Mouse (Mus musculus) cerebellum, postnatal 10 days (tissue): ENCODE data around the gene Acrbp.
"Not testable (repeated sequence)": the region's sequence is repeated elsewhere in the genome, so short reads cannot be mapped to it uniquely, and the experiment has no call there.

Experiments used
- DNase-seq, 2 experiments: peaks; one replicate each; pipeline ENCODE4 v3.0.0; 2021; ENCODE audit warnings: mixed read lengths in 2 of 2

The Acrbp gene

GRCm38 (mm10) chr6:125049678-125050077, at the start of gene Acrbp:
Gene Acrbp (plus strand): TSS chr6:125049689.
- no peak for DNase-seq

DNA sequence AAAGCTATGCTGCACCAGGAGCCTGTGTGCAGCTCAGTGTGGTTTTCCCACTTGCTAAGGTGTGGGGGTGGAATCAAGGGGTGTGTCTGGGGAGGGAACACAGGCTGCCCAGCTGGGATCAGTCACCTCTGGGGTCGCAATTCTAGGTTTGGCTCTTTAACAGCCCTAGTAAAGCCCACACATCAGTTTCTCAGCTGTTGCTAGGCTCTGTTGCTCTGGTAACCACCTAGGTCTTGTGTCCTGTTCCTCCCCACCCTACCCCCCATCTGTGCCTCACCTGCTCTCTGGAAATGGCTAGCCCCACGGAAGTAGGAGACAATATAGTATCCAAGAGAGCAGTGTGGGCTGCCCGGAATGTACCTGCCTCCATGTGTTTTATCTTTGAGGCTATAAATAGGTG, 45.8 kb upstream of the Acrbp start:
- no peak for DNase-seq

GRCm38 (mm10) chr6:125005086-125005485, 44.4 kb upstream of the Acrbp start:
- no peak for DNase-seq

DNA sequence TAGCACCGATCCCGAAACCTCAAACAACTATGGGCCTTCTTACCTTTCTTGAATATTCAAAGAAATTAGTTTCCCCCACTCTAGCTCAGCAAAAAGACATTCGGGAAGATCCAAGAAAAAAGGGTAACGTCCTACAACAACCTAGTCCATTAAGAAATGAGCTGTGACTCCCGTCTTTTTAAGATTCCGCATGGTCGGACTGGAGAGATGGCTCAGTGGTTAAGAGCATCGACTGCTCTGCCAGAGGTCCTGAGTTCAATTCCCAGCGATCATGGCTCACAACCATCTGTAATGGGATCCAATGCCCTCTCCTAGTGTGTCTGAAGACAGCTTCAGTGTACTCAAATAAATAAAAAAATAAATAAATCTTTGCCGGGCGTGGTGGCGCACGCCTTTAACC, 41.4 kb upstream of the Acrbp start:
- no peak for DNase-seq

GRCm38 (mm10) chr6:125008586-125009128, 40.8 kb upstream of the Acrbp start:
- DNase-seq: peak; percentile 97 to 98

DNA sequence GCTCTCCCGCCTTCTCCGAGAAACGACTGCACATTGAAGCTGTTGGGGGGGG, 40.5 kb upstream of the Acrbp start, which contains the start of gene Zfp384:
TSS of gene Zfp384 (plus strand) at position 17 of the 52 bp plus-strand sequence.
- no peak for DNase-seq

- DNase-seq: peak; percentile 90 to 92
Observed at GRCm38 (mm10) chr6:125009181-125010073, 40.1 kb upstream of the Acrbp start.

DNA sequence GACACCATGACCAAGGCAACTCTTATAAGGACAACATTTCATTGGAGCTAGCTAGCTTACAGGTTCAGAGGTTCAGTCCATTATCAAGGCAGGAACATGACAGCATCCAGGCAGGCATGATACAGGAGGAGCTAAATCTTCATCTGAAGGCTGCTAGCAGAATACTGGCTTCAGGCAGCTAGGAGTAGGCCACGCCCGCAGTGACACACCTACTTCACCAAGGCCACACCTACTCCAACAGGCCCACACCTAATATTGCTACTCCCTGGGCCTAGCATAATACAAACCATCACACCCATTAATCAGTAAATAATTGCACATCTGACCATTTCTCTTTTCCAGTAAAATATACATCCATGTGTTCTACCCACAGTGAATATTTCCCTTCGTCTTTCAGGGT, 31.8 kb upstream of the Acrbp start:
- DNase-seq: no peak

DNA sequence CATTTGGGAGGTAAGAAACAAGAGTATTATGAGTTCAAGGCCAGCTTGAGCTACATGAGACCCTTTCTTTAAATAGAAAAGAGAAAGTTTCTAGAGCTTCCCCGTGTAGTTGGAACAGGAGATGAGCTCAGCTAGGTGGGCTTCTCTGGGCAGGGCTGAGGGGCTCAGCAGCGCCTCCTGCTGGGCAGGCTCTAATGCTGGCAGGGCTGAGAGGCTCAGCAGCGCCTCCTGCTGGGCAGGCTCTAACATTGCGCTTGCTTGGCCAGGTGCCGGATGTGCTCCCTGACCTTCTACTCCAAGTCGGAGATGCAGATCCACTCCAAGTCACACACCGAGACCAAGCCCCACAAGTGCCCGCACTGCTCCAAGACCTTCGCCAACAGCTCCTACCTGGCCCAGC, 19.0 kb upstream of the Acrbp start:
- peak; percentile 73 to 85 for DNase-seq

DNA sequence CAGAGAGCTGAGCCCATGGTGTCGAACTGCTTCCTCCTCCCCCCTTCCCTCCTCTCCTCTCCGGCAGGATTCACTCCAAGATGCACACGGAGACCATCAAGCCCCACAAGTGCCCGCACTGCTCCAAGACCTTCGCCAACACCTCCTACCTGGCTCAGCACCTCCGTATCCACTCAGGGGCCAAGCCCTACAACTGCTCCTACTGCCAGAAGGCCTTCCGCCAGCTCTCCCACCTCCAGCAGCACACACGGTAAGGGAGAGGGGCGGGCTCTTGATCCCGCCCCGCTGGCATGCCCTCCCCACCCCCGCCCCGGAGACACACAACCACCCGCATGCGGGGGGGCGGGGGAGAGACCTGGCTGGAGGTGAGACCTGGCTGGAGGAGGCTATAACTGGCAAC, 17.9 kb upstream of the Acrbp start:
- DNase-seq: no peak

DNA sequence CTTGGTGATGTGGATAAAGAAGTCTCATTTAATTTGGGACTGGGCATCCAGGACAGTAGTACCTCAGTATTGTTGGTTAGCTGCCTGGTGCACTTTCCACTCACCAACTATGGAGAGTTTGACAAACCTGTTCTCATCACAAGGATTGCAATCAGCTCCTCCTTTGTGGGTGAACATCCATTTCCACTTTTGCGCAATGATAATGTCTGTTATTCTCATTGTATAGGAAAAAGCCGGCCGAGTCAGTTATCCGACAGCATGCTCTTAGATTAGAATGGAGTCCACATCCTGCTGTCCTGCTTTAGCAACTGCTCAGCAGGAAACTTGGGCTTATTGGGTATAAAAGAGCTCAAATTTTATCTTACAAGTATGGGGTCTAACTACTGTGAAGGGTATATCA, 10.8 kb upstream of the Acrbp start:
- no peak for DNase-seq

- DNase-seq: no peak
Observed at GRCm38 (mm10) chr6:125039131-125039530, 10.4 kb upstream of the Acrbp start.

GRCm38 (mm10) chr6:125039533-125040153, 9.8 kb upstream of the Acrbp start, which contains the start of gene Ing4:
Gene Ing4 (plus strand): TSS chr6:125039760.
- DNase-seq: peak; percentile 93 to 94

- DNase-seq: no peak
Observed at GRCm38 (mm10) chr6:125040221-125040620, 9.3 kb upstream of the Acrbp start.

GRCm38 (mm10) chr6:125041047-125041446, 8.4 kb upstream of the Acrbp start:
- DNase-seq: no peak

DNA sequence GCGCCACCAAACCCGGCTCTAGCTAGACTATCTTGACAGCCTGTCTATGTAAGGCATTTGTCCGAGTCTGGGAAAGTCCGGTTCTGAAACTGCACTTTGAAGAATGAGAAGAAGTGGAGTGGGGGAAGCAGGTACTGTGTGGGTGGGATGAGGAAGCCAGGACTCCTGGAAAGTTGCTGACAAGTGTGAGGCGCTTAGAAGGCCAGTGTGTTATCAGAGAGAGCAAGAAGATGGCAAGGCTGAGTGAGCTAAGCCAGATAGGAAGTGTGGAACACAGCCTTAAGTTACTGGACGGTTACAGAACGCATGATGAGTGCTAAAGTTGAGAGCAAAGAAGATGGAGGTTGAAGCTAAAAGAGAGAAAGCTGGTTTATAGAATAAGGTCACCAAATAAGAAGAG, 7.4 kb upstream of the Acrbp start:
- DNase-seq: no peak

- DNase-seq: peak; percentile 96 to 98
Observed at GRCm38 (mm10) chr6:125046691-125047090, 2.8 kb upstream of the Acrbp start.

DNA sequence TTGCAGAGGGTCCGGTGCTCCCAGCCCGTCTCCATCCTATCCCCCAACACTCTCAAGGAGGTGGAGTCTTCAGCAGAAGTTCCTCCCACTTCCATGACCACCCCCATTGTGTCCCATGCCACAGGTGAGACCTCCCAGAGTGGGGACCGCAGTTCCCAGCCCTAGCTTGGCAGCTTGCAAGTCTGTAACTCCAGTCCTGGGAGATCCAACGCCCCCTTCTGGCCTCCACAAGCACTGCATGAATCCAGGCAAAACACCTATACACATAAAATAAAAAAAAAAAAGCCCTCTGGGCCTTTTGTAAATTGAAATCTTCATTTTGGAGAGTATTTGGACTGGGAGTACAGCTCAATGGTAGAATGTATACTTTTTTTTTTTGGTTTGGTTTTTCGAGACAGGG, 1.7 kb downstream of the Acrbp start:
- no peak for DNase-seq

DNA sequence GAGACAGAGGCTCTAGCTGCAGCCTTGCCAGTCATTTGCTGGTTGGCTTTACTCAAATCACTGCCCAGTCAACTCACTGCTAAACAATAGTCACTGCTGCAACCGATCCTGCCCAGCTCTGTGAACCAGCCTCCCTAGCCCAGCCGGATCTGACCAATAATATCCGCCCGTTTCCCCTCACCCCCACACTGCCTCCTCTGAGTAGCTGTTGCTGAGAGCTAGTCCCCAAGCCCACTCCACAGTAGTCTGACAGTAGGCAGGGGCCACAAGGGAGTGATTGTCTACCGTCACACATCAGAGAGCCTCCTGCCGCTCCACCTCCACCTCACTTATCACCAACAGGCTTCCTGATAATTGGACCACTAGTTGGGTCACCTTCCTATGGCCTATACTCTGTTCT, 12.0 kb downstream of the Acrbp start:
- no peak for DNase-seq

DNA sequence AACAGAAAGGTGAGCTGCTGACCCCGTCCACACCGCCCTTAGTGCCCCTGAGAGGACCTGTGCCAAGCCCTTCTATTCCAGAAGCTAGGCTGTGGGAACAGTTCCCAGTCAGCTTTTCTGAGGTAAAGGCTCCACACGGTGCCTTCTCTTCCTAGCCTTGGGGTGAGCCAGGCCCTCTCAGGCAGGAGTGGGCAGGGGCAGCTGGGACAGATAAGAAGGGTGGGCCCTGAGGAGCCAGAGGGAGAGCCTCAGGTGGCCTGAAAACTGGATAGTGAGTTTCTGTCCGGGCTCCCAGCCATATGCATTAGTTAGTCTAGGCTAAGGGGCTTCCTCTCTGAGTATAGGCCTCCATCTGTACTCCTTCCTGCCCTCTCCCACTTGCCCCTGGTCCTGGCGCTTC, 13.0 kb downstream of the Acrbp start:
- peak; percentile 57 to 66 for DNase-seq

GRCm38 (mm10) chr6:125063906-125064305, 14.4 kb downstream of the Acrbp start:
- no peak for DNase-seq

DNA sequence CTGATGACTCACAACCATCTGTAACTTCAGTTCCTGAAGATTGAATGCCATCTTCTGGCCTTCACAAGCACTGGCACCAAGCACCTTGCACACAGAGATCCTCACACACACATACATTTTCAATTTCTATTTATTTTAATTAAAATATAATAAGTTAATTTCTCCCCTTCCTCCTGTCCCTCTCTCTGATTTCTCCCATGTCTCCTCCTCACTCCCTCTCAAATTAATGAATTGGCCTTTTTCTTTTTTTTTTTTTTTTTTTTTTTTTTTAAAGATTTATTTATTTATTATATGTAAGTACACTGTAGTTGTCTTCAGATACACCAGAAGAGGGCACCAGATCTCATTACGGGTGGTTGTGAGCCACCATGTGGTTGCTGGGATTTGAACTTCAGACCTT, 15.7 kb downstream of the Acrbp start:
- not testable (repeated sequence) for DNase-seq

DNA sequence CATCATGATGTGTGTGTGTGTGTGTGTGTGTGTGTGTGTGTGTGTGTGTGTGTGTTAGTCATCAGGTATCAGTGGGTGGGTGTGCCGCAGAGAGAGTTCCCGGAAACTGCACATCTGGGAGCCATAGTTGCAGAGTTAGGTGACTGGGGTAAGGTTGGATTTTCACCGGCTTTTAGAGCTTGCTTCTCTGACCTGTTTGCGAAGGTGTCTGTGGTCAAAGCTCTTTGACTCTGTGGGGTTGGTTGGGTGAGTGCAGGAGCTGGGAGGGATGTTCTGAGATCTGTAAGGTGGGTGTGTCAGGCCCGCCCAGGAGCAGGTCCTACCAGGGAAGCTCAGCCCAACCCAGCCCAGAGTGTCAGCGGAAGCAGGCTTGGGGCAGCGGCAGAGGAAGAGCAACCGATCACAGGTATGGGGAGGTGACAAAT, 18.1 kb downstream of the Acrbp start, which contains the start of gene Lpar5:
TSS of gene Lpar5 (plus strand) at position 350 of the 425 bp plus-strand sequence.
- DNase-seq: no peak

- DNase-seq: peak; percentile 52
Observed at GRCm38 (mm10) chr6:125071170-125071895, 21.8 kb downstream of the Acrbp start.
